Mouse (Mus musculus) urinary bladder, postnatal 10 days (tissue): Measurements from ENCODE around the gene Higd1c.
"Not testable (repeated sequence)": the region's sequence is repeated elsewhere in the genome, so short reads cannot be mapped to it uniquely, and the experiment has no call there.

ENCODE experiments used
- DNase-seq: peaks from one replicate; pipeline ENCODE4 v3.0.0; 2022; ENCODE audit warnings: low spot score

Gene Higd1c

GRCm38 (mm10) chr15:100364242-100364641 lies at the start of gene Higd1c:
Gene Higd1c, plus strand, starts transcription at chr15:100364542.
- DNase-seq: no peak

DNA sequence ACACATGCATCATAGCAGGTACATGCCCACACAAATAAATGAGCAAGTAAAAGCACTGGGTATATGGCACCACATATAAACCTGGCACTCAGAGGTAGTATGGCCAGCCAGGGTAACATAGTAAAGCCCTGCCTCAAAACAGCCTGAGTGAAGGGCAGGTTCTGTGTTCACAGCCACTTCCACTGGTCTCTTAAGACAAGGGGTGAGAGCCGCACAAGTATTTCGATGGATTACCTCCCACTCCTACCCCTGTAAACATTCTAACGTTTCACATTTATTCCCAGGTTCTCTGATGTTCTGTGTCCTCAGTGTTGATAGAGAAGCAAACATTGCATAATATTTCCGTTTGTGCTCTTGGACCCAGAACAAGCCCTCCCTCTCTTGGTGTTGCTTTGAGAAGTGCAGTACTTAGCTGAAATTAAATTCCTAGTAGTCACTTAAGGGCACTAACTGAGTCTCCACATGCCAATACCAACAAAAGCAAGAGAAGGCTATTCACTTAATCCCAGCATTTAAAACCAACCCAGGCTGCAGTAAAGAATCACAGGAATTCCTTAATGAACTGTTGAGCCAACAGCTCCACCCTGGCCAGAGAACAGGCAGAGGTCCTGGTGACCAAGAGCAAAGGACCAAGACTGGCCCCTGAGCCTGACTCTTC lies 46.2 kb upstream of the Higd1c start:
- DNase-seq: not testable (repeated sequence)

DNA sequence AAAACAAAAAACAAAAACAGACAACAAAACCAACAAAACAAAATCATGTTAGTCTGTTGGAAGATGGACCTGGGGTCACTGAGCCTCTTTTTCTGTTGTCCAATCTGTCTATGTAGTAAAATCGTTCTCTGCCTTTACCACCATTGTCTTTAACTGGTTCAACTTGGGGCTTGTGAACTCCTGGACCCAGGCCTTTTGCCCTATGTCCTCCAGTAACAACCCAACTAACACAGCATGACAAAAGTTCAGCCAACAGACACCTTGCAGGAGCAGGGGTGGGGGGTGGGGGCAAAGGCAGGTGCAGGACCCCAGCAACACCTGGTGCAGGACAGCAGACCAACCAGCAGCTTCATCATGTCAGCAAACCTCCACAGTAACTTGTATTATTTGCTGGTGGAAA lies 44.5 kb upstream of the Higd1c start:
- DNase-seq: no peak

- no peak for DNase-seq
Observed at GRCm38 (mm10) chr15:100320295-100320905, 43.9 kb upstream of the Higd1c start.

DNA sequence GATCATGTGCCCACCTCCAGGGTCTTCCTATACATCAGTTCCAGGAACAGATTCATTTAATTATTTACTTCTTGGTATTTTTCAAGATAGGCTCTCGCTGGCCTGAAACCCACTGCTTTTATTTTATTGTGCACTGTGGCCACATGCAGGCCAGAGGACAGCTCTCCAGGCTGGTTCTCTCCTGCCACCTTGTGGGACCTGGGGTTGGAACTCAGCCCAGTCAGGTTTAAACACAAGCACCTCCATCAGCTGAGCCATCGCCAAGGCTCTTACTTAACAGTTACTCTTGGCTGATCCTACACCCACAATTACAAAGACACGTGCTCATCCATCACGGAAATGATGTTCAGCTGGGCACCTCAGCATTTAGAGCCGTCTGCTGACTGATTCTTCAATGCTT lies 43.2 kb upstream of the Higd1c start:
- no peak for DNase-seq

- no peak for DNase-seq
Observed at GRCm38 (mm10) chr15:100324021-100324591, 40.2 kb upstream of the Higd1c start.

GRCm38 (mm10) chr15:100325235-100325634 lies 39.1 kb upstream of the Higd1c start:
- DNase-seq: no peak

DNA sequence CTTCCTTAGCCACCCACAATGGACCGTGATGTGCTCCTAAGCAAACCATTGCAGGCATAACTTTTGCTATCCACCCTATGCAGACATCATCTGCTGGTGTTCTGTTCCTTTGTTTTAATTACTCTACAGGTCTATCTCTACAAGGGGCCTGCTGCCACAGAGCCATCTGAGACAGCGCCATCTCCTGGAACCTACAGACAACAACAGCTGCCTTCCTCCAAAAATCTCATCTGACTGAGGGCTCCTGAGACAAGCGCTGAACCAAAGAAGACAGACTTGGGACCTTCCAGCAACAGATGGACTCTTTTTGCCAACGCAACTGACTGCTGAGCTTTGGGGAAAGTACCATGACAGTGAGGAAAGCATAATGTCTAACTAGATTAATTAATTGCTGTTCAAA lies 36.3 kb upstream of the Higd1c start:
- DNase-seq: not testable (repeated sequence)

GRCm38 (mm10) chr15:100329336-100329735 lies 35.0 kb upstream of the Higd1c start:
- not testable (repeated sequence) for DNase-seq

DNA sequence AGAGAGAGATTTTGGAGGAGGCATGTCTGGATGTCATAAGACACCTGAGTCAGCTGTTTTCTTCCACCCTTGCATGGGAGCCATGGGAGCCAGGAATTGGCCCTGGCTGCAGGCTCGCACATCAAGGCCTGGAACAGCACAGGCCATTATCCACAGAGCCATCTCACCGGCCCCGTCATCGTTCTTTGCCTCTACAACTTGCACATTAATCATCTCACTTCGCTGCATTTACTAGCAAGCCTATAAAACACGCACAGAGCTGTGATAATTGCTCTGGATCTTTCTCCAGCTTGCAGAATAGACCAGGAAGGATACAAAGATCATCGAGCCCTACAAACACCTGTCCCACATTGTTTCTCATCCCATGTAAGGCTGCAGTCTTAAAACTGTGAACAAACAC lies 33.6 kb upstream of the Higd1c start:
- DNase-seq: no peak

- not testable (repeated sequence) for DNase-seq
Observed at GRCm38 (mm10) chr15:100332077-100332961, 32.0 kb upstream of the Higd1c start.

DNA sequence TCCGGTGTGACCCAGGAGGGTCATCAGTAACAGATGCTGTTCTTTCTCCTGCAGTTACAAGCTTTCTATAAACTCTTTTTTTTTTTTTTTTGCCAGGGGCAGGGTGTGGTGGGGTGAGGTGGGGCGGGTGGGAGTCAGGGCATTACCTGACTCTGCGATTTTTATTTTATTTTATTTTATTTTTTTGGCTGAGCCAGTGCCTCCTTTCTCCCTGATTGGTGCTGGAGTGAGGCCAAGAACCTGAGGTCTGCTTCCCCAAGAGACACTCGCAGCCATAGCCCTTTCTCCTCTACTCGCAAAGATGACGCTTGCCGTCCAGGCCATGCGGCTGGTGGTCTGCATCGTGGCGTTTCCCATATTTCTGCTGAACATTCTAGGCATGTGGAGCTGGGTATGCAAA lies 29.7 kb upstream of the Higd1c start, which contains the start of gene Mettl7a3:
Gene Mettl7a3, plus strand, starts transcription at position 301 of the 400 bp plus-strand sequence.
- no peak for DNase-seq

DNA sequence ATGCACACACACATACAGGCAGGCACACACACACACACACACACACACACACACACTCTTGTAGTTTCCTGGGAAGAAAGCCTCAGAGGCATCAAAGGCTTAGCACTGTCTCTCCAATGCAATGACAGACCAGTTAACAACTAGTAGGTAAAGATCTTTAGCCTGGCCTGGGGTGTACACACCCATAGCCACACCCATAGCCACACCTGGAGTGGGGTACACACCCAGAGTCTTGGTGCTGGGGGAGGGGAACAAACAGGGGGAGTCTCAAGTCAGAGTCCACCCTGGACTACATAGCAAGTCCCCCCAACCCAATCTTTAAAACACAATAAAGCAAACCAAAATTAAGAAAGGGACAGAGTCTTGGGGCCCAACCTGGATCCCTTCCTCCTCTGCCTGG lies 27.0 kb upstream of the Higd1c start:
- DNase-seq: not testable (repeated sequence)

DNA sequence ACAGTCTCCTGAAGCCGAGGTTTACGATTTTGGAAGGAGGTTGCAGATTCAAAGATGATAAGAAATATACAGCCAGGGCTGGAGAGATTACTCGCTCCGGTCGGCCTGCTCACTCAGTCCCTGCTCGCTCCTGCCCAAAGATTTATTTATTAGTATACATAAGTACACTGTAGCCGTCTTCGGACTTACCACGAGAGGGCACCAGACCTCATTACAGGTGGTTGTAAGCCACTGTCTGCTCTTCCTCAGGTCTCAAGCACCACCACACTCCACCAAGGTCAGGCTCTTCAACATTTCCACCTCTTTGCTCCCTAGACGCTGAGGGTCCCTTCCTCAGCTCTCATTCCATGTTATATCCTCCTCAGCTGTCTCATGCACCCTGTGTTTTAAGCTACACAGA lies 26.5 kb upstream of the Higd1c start:
- not testable (repeated sequence) for DNase-seq

DNA sequence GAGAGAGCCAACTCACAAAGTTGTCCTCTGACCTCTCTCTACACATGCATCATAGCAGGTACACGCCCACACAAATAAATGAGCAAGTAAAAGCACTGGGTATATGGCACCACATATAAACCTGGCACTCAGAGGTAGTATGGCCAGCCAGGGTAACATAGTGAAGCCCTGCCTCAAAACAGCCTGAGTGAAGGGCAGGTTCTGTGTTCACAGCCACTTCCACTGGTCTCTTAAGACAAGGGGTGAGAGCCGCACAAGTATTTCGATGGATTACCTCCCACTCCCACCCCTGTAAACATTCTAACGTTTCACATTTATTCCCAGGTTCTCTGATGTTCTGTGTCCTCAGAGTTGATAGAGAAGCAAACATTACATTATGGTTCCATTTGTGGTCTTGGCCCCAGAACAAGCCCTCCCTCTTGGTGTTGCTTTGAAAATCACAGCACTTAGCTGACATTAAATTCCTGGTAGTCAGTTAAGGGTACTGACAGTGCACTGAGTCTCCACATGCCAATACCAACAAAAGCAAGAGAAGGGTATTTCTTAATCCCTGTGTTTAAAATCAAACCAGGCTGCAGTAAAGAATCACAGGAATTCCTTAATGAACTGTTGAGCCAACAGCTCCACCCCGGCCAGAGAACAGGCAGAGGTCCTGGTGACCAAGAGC lies 22.9 kb upstream of the Higd1c start:
- not testable (repeated sequence) for DNase-seq

DNA sequence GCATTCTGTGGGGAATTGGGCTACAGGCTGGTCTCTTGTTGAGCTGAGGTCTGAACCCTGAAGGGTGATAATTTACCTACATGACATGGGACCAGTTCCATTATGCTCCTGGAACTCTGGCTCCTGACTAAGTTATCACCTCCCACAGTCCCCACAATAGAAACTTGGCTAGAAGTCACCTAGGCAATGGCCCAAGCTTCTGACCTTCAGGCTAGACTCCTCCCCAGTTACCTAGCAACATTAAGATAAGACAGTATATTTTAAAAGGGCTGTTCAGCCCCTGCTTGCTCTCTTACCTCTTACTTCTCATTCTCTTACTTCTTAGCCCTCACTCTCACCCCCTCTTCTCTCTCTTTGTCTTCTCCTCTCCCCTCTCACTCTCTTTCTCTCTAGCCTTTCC lies 18.9 kb upstream of the Higd1c start:
- DNase-seq: no peak

DNA sequence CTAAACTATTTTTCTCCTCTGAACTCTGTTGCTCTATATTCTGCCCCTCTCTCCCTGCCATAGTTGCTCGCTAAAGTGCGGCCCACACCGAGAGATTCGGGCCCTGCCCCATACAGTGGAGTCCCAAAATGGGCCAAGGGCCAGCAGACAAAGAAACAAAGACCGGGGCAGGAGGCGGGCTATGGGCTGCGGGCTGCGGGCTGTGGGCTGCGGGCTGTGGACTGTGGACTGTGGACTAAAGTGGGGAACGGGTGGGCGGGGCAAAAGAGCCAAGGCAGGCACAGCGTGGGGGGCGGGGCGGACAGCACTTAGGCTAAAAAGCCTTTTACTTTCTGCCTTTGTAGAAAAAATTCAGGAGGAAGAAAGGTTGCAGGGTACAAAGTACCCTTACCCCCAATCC lies 17.6 kb upstream of the Higd1c start:
- no peak for DNase-seq

- no peak for DNase-seq
Observed at GRCm38 (mm10) chr15:100349496-100349895, 14.8 kb upstream of the Higd1c start.

DNA sequence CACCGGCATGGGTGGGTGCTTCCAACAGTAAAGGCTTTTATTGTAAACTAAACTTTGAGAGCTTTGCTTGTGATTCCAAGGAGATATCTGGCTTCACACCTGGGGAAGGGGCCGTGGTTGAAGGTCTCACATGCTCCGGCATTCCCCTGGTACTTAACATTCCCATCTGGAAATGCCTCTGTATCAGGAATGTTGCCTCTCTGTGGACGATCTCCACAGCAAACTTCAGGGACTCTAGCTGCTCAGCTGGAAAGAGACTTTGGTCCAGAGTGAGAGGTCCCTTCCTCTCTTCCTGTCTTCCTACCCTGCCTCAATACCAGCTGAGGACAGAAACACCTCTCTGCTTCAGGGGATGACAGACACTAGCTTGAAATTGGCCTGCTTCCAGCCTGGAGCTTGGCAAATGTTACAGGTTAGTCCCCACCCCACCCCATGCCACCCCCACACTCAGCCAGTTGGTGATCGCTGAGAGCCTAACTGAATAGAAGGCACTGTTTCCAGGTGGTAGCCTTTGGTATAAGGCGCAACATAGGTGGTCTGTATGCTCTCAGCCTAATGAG lies 12.8 kb upstream of the Higd1c start:
- no peak for DNase-seq

DNA sequence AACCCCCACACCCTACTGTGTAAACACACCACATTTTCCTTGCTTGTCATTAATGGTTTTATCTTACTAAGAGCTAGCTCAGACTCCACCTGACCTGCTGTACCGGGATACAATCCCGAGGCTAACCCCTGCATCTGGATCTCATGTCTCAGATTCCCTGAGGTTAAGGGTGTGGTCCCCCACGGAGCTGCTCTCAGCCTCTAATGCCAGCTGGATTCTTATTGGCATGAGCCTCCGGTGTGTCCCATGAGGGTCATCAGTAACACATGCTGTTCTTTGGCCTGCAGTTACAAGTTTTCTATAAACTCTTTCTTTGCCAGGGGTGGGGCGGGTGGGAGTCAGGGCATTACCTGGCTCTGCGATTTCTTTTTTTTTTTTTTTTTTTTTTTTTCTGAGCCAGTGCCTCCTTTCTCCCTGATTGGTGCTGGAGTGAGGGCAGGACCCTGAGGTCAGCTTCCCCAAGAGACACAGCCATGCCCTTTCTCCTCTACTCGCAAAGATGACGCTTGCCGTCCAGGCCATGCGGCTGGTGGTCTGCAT lies 11.6 kb upstream of the Higd1c start, which contains the start of the genes Methig1 and Mettl7a2:
Gene Methig1, plus strand, starts transcription at position 439 of the 540 bp plus-strand sequence.
Gene Mettl7a2, plus strand, starts transcription at position 490 of the 540 bp plus-strand sequence.
- no peak for DNase-seq

DNA sequence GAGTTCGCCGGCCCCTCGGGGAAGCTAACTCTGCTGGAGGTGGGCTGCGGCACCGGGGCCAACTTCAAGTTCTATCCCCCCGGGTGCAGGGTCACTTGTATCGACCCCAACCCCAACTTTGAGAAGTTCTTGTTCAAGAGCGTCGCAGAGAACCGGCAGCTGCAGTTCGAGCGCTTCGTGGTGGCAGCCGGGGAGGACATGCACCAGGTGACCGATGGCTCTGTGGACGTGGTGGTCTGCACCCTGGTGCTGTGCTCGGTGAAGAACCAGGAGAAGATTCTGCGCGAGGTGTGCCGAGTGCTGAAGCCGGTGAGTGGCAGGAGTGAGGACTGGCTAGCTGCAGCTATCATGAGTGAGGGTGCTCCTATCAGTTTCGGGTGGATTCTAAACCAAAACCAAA lies 10.9 kb upstream of the Higd1c start:
- not testable (repeated sequence) for DNase-seq
